Mouse (Mus musculus) spleen, postnatal 36 days (tissue): ENCODE data around the gene Wdfy3.

Source experiments
- DNase-seq, 2 experiments: peaks; one replicate each; pipeline ENCODE4 v3.0.0; 2022; ENCODE audit warnings: low spot score in 2 of 2, mixed read lengths in 1 of 2

The Wdfy3 gene

GRCm38 (mm10) chr5:101833875-101834274, 235.8 kb downstream of the Wdfy3 start:
- no peak for DNase-seq

DNA sequence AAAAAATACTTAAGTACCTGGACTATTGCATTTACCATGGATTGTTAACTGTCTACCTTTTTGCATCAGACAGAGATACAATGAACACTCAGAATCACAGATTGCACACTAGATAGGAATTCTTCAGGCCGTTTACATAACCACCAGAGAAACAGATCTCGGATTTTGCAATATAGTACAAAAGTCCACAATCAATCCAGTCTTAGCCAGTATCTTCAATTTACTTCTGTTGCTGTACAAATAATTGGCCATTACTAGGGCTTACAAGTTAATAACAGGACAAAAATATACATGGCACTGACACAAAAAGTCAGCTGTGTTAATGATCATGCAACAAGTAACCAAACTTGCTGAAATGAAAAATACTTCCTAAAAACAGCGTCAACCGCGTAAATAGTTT, 236.7 kb downstream of the Wdfy3 start:
- DNase-seq: no peak

DNA sequence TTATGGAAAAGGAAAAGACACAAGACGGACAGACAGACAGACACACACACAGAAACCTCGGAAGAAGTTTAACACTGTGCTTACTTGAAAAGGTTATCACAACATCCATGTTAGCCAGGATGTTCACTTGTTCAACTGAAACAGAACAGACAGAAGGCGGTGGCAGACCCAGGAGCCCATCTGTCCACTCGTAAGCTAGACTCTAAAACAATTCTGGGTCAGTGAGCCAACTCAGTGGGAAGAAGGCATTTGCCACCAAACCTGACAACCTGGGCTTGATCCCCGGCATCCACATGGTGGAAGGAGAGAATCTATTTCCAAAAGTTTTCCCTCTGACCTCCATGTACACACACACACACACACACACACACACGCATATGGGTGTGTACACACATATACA, 237.7 kb downstream of the Wdfy3 start:
- no peak for DNase-seq

DNA sequence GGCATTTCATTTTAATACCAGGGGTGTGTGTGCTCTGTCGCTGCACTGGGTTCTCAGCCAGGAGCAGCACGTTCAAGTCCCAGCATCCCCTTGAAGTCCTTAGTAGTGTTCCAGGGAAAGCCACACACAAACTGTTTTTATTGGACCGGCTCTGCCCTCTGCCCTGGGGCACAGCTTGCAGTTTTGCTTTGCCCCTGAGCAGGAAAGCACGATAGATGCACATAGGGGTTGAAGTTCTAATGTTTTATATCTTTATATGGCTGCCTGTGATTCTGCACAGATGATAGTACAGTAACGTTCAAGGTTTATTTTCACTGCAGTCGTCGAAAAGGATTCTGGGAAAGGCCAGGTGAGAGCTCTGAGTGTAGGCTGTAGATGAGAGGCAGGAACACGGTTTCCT, 239.5 kb downstream of the Wdfy3 start:
- DNase-seq: no peak

DNA sequence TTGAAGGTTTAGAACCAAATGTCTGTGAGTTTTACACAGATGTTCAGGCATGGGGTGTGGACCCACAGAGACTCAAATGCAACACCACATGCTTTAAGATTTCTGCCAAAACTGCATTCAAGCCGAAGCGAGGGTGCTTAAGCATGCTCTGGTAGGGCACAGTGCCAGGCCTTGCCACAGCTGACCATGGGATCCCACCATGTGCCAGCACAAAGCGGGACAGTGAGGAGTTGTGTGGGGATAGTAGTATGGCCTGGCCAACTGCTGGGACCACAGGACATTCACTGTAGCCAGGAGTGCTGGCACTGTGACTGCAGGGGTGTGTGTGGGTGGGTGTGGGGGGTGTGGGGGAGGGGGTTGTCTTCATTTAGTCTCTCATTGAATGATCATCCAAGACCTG, 240.8 kb downstream of the Wdfy3 start:
- no peak for DNase-seq

DNA sequence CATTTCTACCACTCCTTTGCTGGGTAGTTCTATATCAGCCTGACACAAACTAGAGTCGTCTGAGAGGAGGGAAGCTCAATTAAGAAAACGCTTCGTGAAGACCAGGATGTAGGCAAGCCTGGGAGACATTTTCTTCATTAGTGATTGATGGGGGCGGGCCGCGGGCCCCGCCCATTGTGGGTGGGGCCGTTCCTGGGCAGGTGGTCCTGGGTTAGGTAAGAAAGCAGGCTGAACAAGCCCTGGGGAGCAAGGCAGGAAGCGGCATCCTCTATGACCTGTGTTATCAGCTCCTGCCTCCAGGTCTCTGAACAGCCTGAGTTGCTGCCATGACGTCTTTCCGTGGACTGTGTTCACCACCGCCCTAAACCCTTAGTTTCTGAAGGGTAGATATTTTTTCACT, 242.2 kb downstream of the Wdfy3 start:
- DNase-seq: no peak

DNA sequence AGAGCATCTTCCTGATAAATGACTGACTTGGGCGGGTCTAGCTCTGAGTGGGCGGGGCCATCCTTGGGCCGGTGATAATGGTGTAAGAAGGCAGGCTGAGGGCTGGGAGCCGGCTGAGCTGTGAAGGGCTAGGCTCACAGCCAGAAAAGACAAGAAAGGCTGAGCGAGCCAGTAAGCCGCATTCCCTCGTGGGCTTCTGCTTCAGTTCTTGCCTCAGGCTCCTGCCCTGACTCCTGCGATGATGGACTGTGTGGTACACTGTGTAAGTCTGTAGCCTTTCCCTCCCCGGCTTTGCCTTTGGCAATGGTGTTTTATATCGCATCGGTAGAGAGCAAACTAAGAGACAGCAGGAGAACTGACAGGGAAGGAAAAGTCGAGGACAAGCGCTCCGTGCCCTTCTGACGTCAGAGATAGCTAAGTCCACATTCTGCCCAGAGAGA, 243.2 kb downstream of the Wdfy3 start:
- DNase-seq: peak in 1 of 2 experiments; percentile 8

DNA sequence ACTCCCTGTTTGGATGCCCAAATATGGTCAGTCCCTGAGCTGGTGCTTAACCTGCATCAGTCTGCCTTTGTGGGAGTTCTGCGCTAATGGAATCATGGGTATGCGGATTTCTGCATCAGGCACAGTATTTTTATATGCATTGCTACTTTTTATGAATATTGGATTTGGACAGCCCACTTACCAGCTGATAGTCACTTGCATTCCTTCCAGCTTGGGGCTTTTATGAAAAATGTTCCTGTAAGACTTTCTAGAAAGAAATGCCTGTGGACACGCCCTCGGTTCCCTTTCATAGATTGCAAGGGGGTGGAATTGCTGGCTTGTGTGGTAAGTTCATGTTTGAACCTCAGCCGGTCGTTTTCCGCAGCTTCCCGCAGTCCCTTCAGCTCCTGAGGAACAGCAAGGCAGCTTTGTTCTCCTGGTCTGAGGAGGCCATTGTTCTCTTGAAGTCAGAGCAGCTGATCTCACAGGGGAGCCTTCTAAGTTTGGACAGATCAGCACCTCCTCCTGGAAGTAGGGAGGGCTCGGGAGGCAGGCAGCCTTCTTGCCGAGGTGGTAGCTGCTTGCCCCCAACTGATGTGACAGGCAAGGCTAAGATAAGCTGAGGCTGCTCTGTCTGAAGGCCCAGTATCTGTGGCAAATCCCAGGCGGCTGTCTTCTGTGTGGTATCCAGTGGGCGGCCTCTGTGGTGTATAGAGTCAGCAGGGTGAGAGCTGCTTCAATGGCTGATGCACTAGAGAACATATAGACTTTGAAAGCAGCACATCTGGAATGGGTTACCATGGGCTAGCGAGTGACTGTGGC, 244.4 kb downstream of the Wdfy3 start:
- no peak for DNase-seq

DNA sequence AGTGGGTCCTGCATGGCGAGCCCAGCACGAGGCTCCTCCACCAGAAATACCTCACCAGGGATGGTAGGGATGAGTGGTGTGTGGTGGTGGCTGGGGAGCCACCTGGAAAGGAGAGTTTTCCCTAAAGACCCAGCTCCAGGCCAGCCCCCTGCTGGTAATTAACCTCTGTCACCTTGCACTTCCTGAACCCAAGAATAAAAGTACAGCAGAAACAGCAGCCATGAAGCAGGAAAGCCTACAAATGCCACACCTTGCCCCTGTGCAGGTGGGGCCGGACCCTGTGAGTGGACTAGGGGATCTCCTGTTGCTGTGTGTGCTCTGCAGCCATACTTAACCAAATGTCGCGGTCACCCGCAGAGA, 247.4 kb downstream of the Wdfy3 start:
- DNase-seq: no peak

GRCm38 (mm10) chr5:101821491-101822310, 248.0 kb downstream of the Wdfy3 start:
- DNase-seq: no peak

GRCm38 (mm10) chr5:101821052-101821451, 248.7 kb downstream of the Wdfy3 start:
- no peak for DNase-seq

- no peak for DNase-seq
Observed at GRCm38 (mm10) chr5:101819844-101820243, 249.9 kb downstream of the Wdfy3 start.

DNA sequence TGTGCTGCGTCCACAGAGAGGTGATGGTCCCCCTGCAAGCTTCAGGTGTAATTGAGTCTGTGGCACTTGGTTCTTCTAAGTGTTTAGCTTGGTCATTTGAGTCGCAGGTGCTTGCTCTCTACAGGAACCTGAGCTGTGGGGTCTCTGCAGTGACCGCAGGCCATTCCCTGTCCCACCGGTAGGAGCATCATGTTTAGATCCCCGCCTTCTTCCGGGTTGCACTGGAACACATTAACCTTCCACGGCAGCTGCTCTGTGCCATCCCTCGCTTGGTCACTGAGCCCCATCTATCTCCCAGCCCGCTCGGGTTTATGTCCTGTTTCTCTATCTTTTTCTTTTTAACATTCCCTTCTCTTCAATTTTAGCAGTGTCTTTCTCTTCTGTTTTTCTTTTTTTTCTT, 250.5 kb downstream of the Wdfy3 start:
- no peak for DNase-seq

- no peak for DNase-seq
Observed at GRCm38 (mm10) chr5:101816822-101817221, 252.9 kb downstream of the Wdfy3 start.

- no peak for DNase-seq
Observed at GRCm38 (mm10) chr5:101811296-101812169, 258.2 kb downstream of the Wdfy3 start.

DNA sequence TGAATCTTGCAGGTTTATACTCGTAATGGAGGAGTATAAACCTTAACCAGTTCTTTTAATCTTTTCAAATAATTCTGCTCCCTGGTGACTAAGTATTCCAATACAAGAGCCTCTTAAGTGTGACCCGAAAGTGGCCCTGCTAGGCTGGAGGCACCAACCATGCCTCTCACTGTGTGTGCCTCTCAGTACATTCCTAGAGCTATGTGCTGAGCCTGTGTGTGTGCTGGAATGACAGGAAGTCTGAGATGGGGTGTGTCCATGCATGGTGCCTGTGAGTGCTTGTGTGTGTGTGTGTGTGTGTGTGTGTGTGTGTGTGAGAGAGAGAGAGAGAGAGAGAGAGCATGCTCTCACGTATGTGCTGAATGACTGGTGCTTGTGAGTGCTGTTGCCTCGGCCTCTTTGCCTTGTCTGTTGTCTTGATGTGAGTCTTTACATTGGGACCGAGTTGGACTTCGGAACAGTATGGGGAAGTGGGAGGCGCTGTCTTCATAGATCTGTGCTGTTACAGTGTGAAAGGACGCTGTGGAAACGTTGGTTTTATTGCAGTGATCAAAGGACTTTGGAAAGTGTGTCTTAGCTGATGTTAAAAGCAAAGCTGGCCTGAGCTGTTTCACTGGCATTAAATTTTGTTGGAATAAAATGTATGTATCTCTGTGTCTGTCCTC, 267.2 kb downstream of the Wdfy3 start:
- no peak for DNase-seq

DNA sequence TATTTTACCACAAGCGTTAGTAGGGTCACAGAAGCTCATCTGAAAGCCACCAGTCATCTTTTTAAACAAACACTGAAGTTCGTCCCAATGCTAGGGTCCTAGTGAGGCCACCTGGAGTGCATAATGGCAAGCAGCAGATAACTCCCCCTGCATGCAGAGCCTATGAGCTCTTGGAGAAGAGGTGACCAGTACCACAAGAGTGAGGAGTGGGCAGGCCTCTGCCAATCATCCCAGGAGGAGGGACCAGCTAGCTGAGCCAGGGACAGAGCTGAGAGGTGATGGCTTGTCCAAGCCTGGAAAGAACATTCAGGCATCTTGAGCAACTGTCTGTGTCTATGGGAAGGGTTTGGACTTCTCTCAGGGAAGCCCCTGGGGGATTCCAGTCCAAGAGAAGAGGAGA, 267.8 kb downstream of the Wdfy3 start:
- DNase-seq: no peak

DNA sequence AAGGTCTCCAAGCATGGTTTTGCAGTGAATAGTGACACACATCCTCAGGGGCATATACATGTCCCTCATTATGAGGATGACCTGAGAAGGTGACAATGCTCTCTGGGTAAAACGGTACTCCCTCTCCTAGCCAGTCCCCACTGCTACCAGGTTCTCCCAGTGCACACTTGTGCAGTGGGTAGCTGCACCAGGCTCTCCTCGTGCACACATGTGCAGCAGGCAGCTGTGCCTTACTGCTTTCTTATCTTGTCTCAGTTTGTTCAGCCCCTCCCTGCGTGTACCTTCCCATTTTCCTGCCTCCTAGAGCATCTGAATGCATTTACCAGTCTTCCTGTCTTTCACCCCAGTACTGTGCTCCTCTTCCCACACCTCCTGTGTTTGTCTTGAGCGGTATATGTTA, 277.1 kb downstream of the Wdfy3 start:
- no peak for DNase-seq

DNA sequence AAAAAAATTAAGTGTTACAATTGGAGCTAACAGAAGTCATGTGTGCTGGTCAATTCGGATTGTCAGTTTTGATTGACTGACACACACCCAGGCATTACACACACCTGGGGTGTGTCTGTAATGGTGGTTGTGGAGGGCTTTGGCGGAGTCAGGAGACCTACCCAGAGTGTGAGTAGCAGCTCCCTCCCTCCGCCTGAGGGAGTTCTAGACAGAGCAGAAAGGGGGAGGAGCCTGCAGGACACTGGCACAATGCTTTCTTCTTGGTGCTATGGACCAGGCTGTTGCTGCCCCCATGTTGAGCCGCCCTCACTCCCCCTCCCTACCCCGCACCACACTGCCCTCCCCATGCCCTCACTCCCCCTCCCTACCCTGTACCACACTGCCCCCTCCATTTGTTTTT, 279.2 kb downstream of the Wdfy3 start:
- DNase-seq: no peak

DNA sequence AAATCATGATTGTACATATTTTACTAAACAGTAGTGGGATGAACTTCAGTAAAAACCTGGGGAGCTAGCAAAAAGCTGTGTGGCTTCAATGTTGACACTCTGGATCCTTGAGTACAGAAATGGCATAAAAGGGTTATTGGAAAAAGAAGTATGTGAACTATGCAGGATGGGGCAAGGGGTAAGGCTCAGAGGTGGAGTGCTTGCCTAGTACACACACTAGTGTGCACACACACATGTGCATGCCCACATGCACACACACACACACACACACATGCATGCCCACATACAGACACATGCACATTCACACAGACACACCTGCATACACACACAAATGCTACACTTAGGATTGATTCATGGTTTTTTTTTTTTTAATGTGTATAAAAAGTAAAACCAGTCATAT, 280.0 kb downstream of the Wdfy3 start:
- DNase-seq: no peak

GRCm38 (mm10) chr5:101785921-101786614, 283.7 kb downstream of the Wdfy3 start:
- peak in 1 of 2 experiments; percentile 10 for DNase-seq
